Mouse (Mus musculus) spleen, adult 2 months (tissue): ENCODE data around the gene Slc44a3. TPM values are rescaled to one million over a fixed set of nuclear protein-coding genes. Genes with fewer than 3 reads are reported as not detected.

Experiments used
- DNase-seq, 2 experiments: peaks; one replicate each; pipeline versions ENCODE4 v3.0.0 to v3.0.0-alpha.2; 2012 to 2021; ENCODE audit warnings: low spot score in 2 of 2, low read depth in 1 of 2
- H3K27ac ChIP-seq: fragments of 200-500 bp; 2 replicates; pipeline ENCODE4 v1.5.1; 2012; ENCODE audit warnings: low read length, inconsistent platforms; ENCODE audit not compliant: insufficient read depth
- H3K27me3 ChIP-seq: fragments of 200-500 bp; 2 replicates; pipeline ENCODE4 v1.6.1; 2012; ENCODE audit warnings: mild to moderate bottlenecking, moderate library complexity, low read length, inconsistent platforms; ENCODE audit not compliant: control insufficient read depth, insufficient read depth
- H3K36me3 ChIP-seq: fragments of 200-500 bp; 2 replicates; pipeline ENCODE4 v1.6.1; 2012; ENCODE audit warnings: mild to moderate bottlenecking, low read length, inconsistent platforms; ENCODE audit not compliant: control insufficient read depth, insufficient read depth
- H3K4me1 ChIP-seq: fragments of 200-500 bp; 2 replicates; pipeline ENCODE4 v1.6.1; 2011; ENCODE audit warnings: inconsistent platforms; ENCODE audit not compliant: control insufficient read depth, insufficient read depth, insufficient read length
- H3K4me3 ChIP-seq: fragments of 200-500 bp; 2 replicates; pipeline ENCODE4 v1.5.1; 2011; ENCODE audit warnings: mild to moderate bottlenecking, inconsistent platforms; ENCODE audit not compliant: insufficient read depth, insufficient read length; ENCODE audit errors: extremely low read depth
- CTCF ChIP-seq: fragments of 200-500 bp; IDR thresholded peaks from 2 replicates; pipeline ENCODE4 v1.5.1; 2011; ENCODE audit warnings: mild to moderate bottlenecking, inconsistent platforms; ENCODE audit not compliant: insufficient read depth, insufficient read length, insufficient replicate concordance; ENCODE audit errors: extremely low read depth
- POLR2A ChIP-seq: fragments of 200-500 bp; IDR thresholded peaks from 2 replicates; pipeline ENCODE4 v1.6.1; 2011; ENCODE audit warnings: low read depth, low read length, inconsistent platforms
- WGBS: fragments of 180-500 bp; shearing (Covaris S2); methylation state at CpG from one replicate; pipeline ENCODE4 v1.1.7; 2018; 5-methylcytosine and 5-hydroxymethylcytosine counted together
- polyA plus RNA-seq: library from polyadenylated mRNA; depleted of rRNA; stranded (reverse); fragments of >200 nt; gene quantifications from 2 replicates; pipeline ENCODE4 v1.2.3, GENCODE M21; 2012; rRNA removed

Slc44a3 gene
- 0.08 and 0.29 TPM in 2 replicates for polyA plus RNA-seq

DNA sequence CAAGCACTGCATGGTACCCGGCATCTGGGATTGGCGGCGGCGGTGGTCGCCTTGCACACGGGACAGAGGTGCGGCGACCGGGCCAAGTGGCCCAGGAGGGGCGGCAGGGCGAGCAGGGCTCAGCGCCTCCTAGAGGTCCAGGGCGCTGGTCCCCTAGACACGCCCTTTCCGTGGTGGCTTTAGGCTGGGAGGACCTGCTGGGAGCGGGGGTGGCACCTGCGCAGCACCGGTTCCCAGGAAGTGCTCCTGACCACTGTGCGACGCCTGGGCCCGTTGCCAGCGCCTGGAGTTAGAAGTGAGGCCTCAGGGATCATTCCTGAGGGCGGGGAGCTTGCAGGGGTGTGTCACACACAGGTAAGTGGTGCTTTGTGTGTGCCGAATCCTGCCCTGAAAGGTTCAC lies at the start of gene Slc44a3:
Slc44a3 (minus strand) TSS at position 229 of the 400 bp plus-strand sequence.
- 18% methylated on average over 24 of the region's 24 CpGs for WGBS
- Histone ChIP-seq H3K4me3 (no peak within 1 kb of the TSS), H3K36me3 (no peaks in the 10 kb centered on the region), H3K4me1 (no peaks in the 10 kb centered on the region), H3K27me3 (peaks cover 5% of the 10 kb centered on the region), H3K27ac (no peak within 1 kb of the TSS)
- TF ChIP-seq CTCF (no peak), POLR2A (no peak)
- DNase-seq, result no peak

GRCm38 (mm10) chr3:121579880-121580549 lies 47.8 kb upstream of the Slc44a3 start:
- Histone ChIP-seq H3K27me3 (no peaks in the 10 kb centered on the region), H3K4me3 (no peak overlapping the region), H3K36me3 (no peaks in the 10 kb centered on the region), H3K4me1 (no peaks in the 10 kb centered on the region), H3K27ac (no peak overlapping the region)
- DNase-seq, result no peak
- TF ChIP-seq POLR2A, result no peak
- 73% methylated on average over 6 of the region's 6 CpGs for WGBS

DNA sequence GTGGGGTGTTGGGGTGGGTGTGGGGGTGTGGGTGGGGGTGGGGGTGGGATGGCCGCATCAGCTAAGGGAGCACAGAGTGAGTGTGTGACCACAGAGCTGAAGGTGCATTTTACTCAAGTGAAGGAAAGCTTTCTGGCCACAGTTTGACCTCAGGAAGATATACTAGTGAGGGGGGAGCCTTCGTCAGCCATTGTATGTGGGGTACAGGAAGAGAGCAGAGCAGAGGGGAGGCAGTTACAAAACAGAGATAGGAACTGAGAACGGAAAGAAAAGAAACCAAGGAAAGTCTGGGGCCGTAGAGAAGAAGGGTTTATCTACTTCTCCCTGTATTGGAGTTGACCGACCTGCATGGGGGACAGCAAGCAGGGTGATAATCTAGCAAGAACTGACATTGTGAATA lies 47.2 kb upstream of the Slc44a3 start:
- H3K36me3 ChIP-seq, result no peaks in the 10 kb centered on the region
- DNase-seq, result no peak
- no peak overlapping the region for H3K27ac ChIP-seq
- 53% methylated on average over 5 of the region's 5 CpGs for WGBS
- TF ChIP-seq POLR2A (no peak), CTCF (no peak)
- no peaks in the 10 kb centered on the region for H3K27me3 ChIP-seq
- H3K4me3 ChIP-seq, result no peak overlapping the region
- H3K4me1 ChIP-seq, result no peaks in the 10 kb centered on the region

- no peaks in the 10 kb centered on the region for H3K27me3 ChIP-seq
- H3K4me1 ChIP-seq, result no peaks in the 10 kb centered on the region
- H3K36me3 ChIP-seq, result no peaks in the 10 kb centered on the region
- TF ChIP-seq POLR2A (no peak), CTCF (no peak)
- WGBS, result 87% methylated on average over 4 of the region's 5 CpGs
- H3K4me3 ChIP-seq, result no peak overlapping the region
- no peak for DNase-seq
- no peak overlapping the region for H3K27ac ChIP-seq
Measured at GRCm38 (mm10) chr3:121578706-121579105, 46.5 kb upstream of the Slc44a3 start.

DNA sequence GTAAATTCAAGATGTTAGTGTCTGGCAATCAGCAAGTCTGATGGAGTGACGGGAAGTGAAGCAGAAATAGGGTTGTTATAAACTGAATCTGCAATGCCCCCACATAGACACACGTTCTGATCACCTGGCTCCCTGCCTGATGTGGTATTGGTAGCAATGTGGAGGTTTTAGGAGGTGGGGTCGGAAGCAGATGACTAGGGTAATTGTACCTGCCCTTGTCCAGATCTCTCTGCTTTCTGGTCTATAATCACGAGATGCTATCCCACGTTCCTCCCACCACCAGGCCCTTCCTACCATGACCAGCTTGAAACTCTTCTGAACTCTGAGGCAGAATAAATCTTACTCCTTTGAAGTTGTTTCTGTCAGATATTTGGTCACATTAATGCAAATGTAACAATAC lies 45.4 kb upstream of the Slc44a3 start:
- TF ChIP-seq CTCF, result no peak
- TF ChIP-seq POLR2A, result no peak
- Histone ChIP-seq H3K27ac (0 out of 2 replicates have a peak overlapping the region, but pooled peaks have one; percentile 67), H3K4me3 (no peak overlapping the region), H3K36me3 (no peaks in the 10 kb centered on the region), H3K27me3 (no peaks in the 10 kb centered on the region), H3K4me1 (no peaks in the 10 kb centered on the region)
- DNase-seq, result no peak
- WGBS, result 91% methylated on average over 5 of the region's 5 CpGs

DNA sequence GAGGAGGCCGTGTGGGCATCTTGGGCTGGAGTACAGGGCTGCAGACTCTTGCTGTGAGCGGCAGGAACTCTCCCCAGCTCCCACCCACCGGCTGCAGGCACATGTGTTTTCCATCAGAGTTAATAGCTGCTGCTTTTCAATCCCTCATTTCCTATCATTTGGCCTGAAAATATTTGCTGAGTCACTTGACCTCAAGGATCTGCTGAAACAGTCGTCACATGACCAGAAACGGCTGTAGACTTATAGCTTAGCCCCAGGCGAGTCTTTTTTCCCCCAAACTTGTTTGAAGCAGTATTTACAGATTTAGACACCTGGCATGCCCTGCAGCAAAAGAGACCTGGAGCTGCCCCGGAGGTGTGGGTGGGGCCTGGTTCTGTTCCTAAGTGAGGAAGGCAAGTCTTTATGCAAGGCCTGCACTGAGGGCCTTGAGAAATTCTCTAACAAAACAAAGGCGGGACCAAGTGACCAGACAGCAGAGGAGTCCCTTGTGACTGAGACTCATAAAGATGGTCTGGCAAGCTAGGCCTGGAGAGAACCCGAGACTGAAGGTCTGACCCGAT lies 44.9 kb upstream of the Slc44a3 start:
- 46% methylated on average over 10 of the region's 10 CpGs for WGBS
- DNase-seq, result no peak
- H3K27me3 ChIP-seq, result no peaks in the 10 kb centered on the region
- no peak overlapping the region for H3K4me3 ChIP-seq
- H3K27ac ChIP-seq, result peak overlapping the region; percentile 67
- TF ChIP-seq POLR2A (no peak), CTCF (no peak)
- no peaks in the 10 kb centered on the region for H3K36me3 ChIP-seq
- no peaks in the 10 kb centered on the region for H3K4me1 ChIP-seq

- H3K4me1 ChIP-seq, result no peaks in the 10 kb centered on the region
- H3K36me3 ChIP-seq, result no peaks in the 10 kb centered on the region
- no peak for TF ChIP-seq POLR2A
- TF ChIP-seq CTCF, result no peak
- no peak overlapping the region for H3K4me3 ChIP-seq
- no peaks in the 10 kb centered on the region for H3K27me3 ChIP-seq
- 91% methylated on average over 6 of the region's 6 CpGs for WGBS
- no peak for DNase-seq
- H3K27ac ChIP-seq, result no peak overlapping the region
Measured at GRCm38 (mm10) chr3:121576367-121576766, 44.2 kb upstream of the Slc44a3 start.
